In genomic region chr19:17323006-17323688, GRCm38 (mm10) we compare ENCODE assay signal across 12 mouse cellular contexts. TPM values are rescaled to one million over a fixed set of nuclear protein-coding genes. Genes with fewer than 3 reads are reported as not detected.
A peak's percentile ranks its signal among the peaks of the same experiment; 100 is the strongest.
DNase-seq lines count a peak whose midpoint lies in the region; ATAC-seq and TF ChIP-seq lines count a peak whose summit lies in the region.
"Had no signal": no experiment of that assay in that cellular context is flagged by ENCODE, and none has a peak within 500 bp of the region (broad histone marks: within the 10 kb centered on the region; RNA-seq: fewer than 3 reads in every experiment).

No protein-coding gene starts in this region.

- no peaks in the 10 kb centered on the region for H3K4me1 ChIP-seq in stomach, embryonic 14.5 days (ENCODE audit: control insufficient read depth, insufficient read depth, low read length)
- H3K4me1 ChIP-seq in stomach, postnatal 0 days (replicated peaks; ENCODE audit: control insufficient read depth, insufficient read depth) = no peaks in the 10 kb centered on the region
- H3K4me1 ChIP-seq in erythroblast, embryonic 14.5 days (ENCODE audit: control insufficient read depth) = peaks cover 59% of the 10 kb centered on the region
- peaks cover 65% of the 10 kb centered on the region for H3K4me1 ChIP-seq in megakaryocyte, embryonic 14.5 days
- H3K4me1 ChIP-seq in hindbrain, embryonic 14.5 days (replicated peaks; ENCODE audit: control insufficient read depth, insufficient read depth, low read length) = no peaks in the 10 kb centered on the region
- no peaks in the 10 kb centered on the region for H3K4me1 ChIP-seq in forebrain, embryonic 14.5 days (ENCODE audit: control insufficient read depth, insufficient read depth, low read length)
- H3K4me1 ChIP-seq: embryonic facial prominence, embryonic 15.5 days had no signal

- H3K4me3 ChIP-seq in stomach, embryonic 14.5 days (ENCODE audit: low read depth, low read length) = no peak overlapping the region
- no peak overlapping the region for H3K4me3 ChIP-seq in stomach, postnatal 0 days (ENCODE audit: low read depth, low read length)
- H3K4me3 ChIP-seq in erythroblast, embryonic 14.5 days (replicated peaks) = peak overlapping the region; percentile 59
- peak overlapping the region; percentile 42 for H3K4me3 ChIP-seq in megakaryocyte, embryonic 14.5 days (replicated peaks)
- H3K4me3 ChIP-seq in hindbrain, embryonic 14.5 days (replicated peaks; ENCODE audit: low read length) = no peak overlapping the region
- no peak overlapping the region for H3K4me3 ChIP-seq in forebrain, embryonic 14.5 days (ENCODE audit: low read depth, low read length)
- H3K4me3 ChIP-seq: embryonic facial prominence, embryonic 15.5 days; gastrocnemius, adult 2 months had no signal

- TF ChIP-seq EP300 in stomach, postnatal 0 days (optimal IDR thresholded peaks at IDR 0.05) = no peak

- no peak overlapping the region for H3K9ac ChIP-seq in stomach, embryonic 14.5 days (replicated peaks; ENCODE audit: low read depth, low read length)
- no peak overlapping the region for H3K9ac ChIP-seq in stomach, postnatal 0 days (ENCODE audit: low read length)
- no peak overlapping the region for H3K9ac ChIP-seq in hindbrain, embryonic 14.5 days
- H3K9ac ChIP-seq in forebrain, embryonic 14.5 days (ENCODE audit: low read length) = no peak overlapping the region
- H3K9ac ChIP-seq: embryonic facial prominence, embryonic 15.5 days had no signal

- no peaks in the 10 kb centered on the region for H3K27me3 ChIP-seq in stomach, embryonic 14.5 days (ENCODE audit: control insufficient read depth, insufficient read depth, low read length)
- H3K27me3 ChIP-seq in stomach, postnatal 0 days (ENCODE audit: control insufficient read depth, insufficient read depth, low read length) = no peaks in the 10 kb centered on the region
- H3K27me3 ChIP-seq in erythroblast, embryonic 14.5 days (ENCODE audit: control insufficient read depth) = no peaks in the 10 kb centered on the region
- H3K27me3 ChIP-seq in megakaryocyte, embryonic 14.5 days (replicated peaks) = no peaks in the 10 kb centered on the region
- H3K27me3 ChIP-seq in hindbrain, embryonic 14.5 days (ENCODE audit: control insufficient read depth, insufficient read depth, low read length) = no peaks in the 10 kb centered on the region
- no peaks in the 10 kb centered on the region for H3K27me3 ChIP-seq in forebrain, embryonic 14.5 days (replicated peaks; ENCODE audit: control insufficient read depth, insufficient read depth, low read length)
- H3K27me3 ChIP-seq: embryonic facial prominence, embryonic 15.5 days had no signal

- DNase-seq in stomach, postnatal 0 days (ENCODE audit: low spot score) = no peak
- DNase-seq in gastrocnemius, postnatal 10 days = no peak
- DNase-seq in hindbrain, embryonic 14.5 days (ENCODE audit: low spot score) = no peak
- no peak for DNase-seq in forebrain, embryonic 14.5 days (ENCODE audit: low spot score)
- DNase-seq: cerebellum, adult 11 months; gastrocnemius, adult 2 months; heart, postnatal 14 days; layer of hippocampus, postnatal 36 days had no signal

- H3K36me3 ChIP-seq in stomach, embryonic 14.5 days (ENCODE audit: control insufficient read depth, insufficient read depth, low read length) = no peaks in the 10 kb centered on the region
- no peaks in the 10 kb centered on the region for H3K36me3 ChIP-seq in stomach, postnatal 0 days (ENCODE audit: control insufficient read depth, insufficient read depth, low read length)
- peaks cover 24% of the 10 kb centered on the region for H3K36me3 ChIP-seq in erythroblast, embryonic 14.5 days (ENCODE audit: control insufficient read depth)
- H3K36me3 ChIP-seq in megakaryocyte, embryonic 14.5 days (replicated peaks; ENCODE audit: low read length) = peaks cover 68% of the 10 kb centered on the region
- no peaks in the 10 kb centered on the region for H3K36me3 ChIP-seq in hindbrain, embryonic 14.5 days (replicated peaks; ENCODE audit: control insufficient read depth, insufficient read depth)
- H3K36me3 ChIP-seq in forebrain, embryonic 14.5 days (ENCODE audit: control insufficient read depth, insufficient read depth, low read length) = no peaks in the 10 kb centered on the region
- H3K36me3 ChIP-seq: embryonic facial prominence, embryonic 15.5 days had no signal

- H3K9me3 ChIP-seq in stomach, embryonic 14.5 days (ENCODE audit: control insufficient read depth, low read depth, low read length) = no peaks in the 10 kb centered on the region
- no peaks in the 10 kb centered on the region for H3K9me3 ChIP-seq in stomach, postnatal 0 days (ENCODE audit: control insufficient read depth, low read length)
- no peaks in the 10 kb centered on the region for H3K9me3 ChIP-seq in erythroblast, embryonic 14.5 days (ENCODE audit: control insufficient read depth, low read length)
- H3K9me3 ChIP-seq in megakaryocyte, embryonic 14.5 days = no peaks in the 10 kb centered on the region
- H3K9me3 ChIP-seq in hindbrain, embryonic 14.5 days (ENCODE audit: control insufficient read depth, low read length) = no peaks in the 10 kb centered on the region
- no peaks in the 10 kb centered on the region for H3K9me3 ChIP-seq in forebrain, embryonic 14.5 days (replicated peaks; ENCODE audit: control insufficient read depth, low read length)
- H3K9me3 ChIP-seq: embryonic facial prominence, embryonic 15.5 days had no signal

- no peak overlapping the region for H3K27ac ChIP-seq in stomach, embryonic 14.5 days (ENCODE audit: low read length)
- H3K27ac ChIP-seq in stomach, postnatal 0 days (replicated peaks) = no peak overlapping the region
- H3K27ac ChIP-seq in hindbrain, embryonic 14.5 days = no peak overlapping the region
- no peak overlapping the region for H3K27ac ChIP-seq in forebrain, embryonic 14.5 days (ENCODE audit: low read depth, low read length)
- H3K27ac ChIP-seq: embryonic facial prominence, embryonic 15.5 days; gastrocnemius, adult 2 months had no signal

- WGBS in stomach, embryonic 14.5 days = 77% methylated on average over 11 of the region's 11 CpGs
- WGBS in stomach, postnatal 0 days = 78% methylated on average over 11 of the region's 11 CpGs
- WGBS in hindbrain, embryonic 14.5 days = 92% methylated on average over 11 of the region's 11 CpGs
- 92% methylated on average over 11 of the region's 11 CpGs for WGBS in forebrain, embryonic 14.5 days

- H3K4me2 ChIP-seq in stomach, embryonic 14.5 days (replicated peaks; ENCODE audit: low read depth, low read length) = no peak overlapping the region
- H3K4me2 ChIP-seq in stomach, postnatal 0 days (replicated peaks; ENCODE audit: low read depth) = no peak overlapping the region
- H3K4me2 ChIP-seq in hindbrain, embryonic 14.5 days (replicated peaks) = no peak overlapping the region
- no peak overlapping the region for H3K4me2 ChIP-seq in forebrain, embryonic 14.5 days (ENCODE audit: low read length)
- H3K4me2 ChIP-seq: embryonic facial prominence, embryonic 15.5 days had no signal

- TF ChIP-seq CTCF in stomach, postnatal 0 days (IDR thresholded peaks at IDR 0.05; ENCODE audit: low read depth) = no peak

- ATAC-seq in stomach, embryonic 14.5 days (ENCODE audit: insufficient number of reproducible peaks, insufficient read depth, low FRiP score, low read depth) = peak; percentile 86; the same call in 1 of the 2 replicates
- ATAC-seq in stomach, postnatal 0 days (ENCODE audit: low FRiP score, low TSS enrichment) = no peak
- no peak for ATAC-seq in hindbrain, embryonic 14.5 days (ENCODE audit: low FRiP score)
- no peak for ATAC-seq in forebrain, embryonic 14.5 days

RNA-seq across cellular contexts. Expression of gene Gcnt1, which starts 49.5 kb away (rescaled TPM):
- 4.6 and 5.3 TPM in 2 replicates for polyA plus RNA-seq in stomach, embryonic 14.5 days (2014; fragmentation: Nextera tagmentation; extraction: Ambion mirVana)
- polyA plus RNA-seq in stomach, postnatal 0 days (2015; fragmentation: Nextera tagmentation; extraction: Ambion mirVana) = 1.4 and 1.5 TPM in 2 replicates
- polyA plus RNA-seq in erythroblast, embryonic 14.5 days (2012) = 0.07 and 0.14 TPM in 2 replicates
- polyA plus RNA-seq in megakaryocyte, embryonic 14.5 days (2012; ENCODE audit: insufficient read depth, low replicate concordance) = 0.73 TPM in 1 of 2 replicates, not detected in the other
- 1 to 10 TPM; 1.8 to 2.9 TPM for total RNA-seq in gastrocnemius, postnatal 10 days (2021)
- 0.83 and 0.91 TPM in 2 replicates for polyA plus RNA-seq in hindbrain, embryonic 14.5 days (2014; fragmentation: Nextera tagmentation; extraction: Ambion mirVana)
- polyA plus RNA-seq in forebrain, embryonic 14.5 days (2014; fragmentation: Nextera tagmentation; extraction: Ambion mirVana) = 0.56 and 0.98 TPM in 2 replicates

Comparison
In these comparisons a context has a peak if more than half of its experiments do, and no peak if none do; other contexts are left out.
1. H3K4me3 ChIP-seq: peak in erythroblast, embryonic 14.5 days (single experiment) and megakaryocyte, embryonic 14.5 days (single experiment); none in stomach, embryonic 14.5 days (single experiment), stomach, postnatal 0 days (single experiment), hindbrain, embryonic 14.5 days (single experiment) and forebrain, embryonic 14.5 days (single experiment).